Mouse (Mus musculus) Muller cell, postnatal 12 days (primary cell): ENCODE measurements at regions not wholly inside any gene's neighbourhood (a gene's known extent, or its start where the extent isn't known, plus 50 kb on each side); places are given as distances from the start of the nearest gene placed in this dataset.

Experiments used
- DNase-seq: peaks from one replicate; pipeline ENCODE4 v3.0.0-alpha.2; 2015; ENCODE audit errors: inconsistent ontology term

DNA sequence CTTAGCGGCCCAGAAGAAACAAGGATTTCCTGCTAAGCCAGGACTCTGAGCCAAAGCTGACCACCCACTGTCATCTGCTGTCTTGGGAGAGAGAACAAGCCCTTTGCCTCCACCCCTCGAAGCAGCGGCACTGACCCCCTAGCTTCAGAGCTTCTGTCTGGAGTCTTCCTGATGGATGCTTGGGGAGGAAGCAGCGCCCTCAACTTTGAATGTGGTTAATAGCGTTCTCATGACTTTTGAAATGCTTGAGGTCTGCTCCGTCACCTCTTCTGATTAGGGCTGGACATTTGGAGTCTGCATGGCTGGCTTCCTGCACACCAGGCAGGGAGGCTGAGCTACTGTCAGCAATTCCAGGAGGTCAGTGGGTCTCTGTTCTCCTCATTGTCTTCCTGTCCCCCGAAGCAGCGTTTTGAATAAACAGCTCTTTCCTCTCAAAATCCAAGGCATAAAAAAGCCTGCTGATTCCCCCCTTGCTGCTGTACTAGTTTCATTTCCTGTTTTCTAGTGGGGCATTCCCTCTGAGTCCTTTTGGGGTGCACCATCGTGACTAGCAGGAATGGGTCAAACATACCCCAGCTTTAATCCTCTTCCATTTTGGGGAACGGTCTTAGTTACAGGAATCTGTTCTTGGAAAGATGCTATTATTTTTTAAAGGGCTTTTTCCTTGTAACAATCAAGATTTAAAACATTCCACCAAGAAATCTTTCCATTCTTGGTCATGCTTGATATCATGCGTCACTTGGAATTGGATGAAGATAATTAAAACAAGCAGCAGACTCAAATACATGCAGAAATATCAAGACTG lies 256.0 kb downstream of the Ankrd16 start:
- no peak for DNase-seq

DNA sequence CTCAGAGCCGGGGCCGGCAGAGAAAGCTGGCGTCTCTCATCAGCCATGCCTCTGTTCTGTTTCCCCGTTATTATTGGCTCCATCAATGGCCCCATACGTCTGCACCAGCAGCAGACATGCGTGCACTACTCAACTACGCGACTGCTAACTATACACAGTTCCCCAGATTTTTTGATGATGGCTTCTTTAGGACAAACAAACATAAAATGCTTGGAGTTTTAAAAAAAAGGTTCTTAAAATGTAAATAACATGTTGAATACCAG lies 256.6 kb downstream of the Ankrd16 start:
- no peak for DNase-seq

DNA sequence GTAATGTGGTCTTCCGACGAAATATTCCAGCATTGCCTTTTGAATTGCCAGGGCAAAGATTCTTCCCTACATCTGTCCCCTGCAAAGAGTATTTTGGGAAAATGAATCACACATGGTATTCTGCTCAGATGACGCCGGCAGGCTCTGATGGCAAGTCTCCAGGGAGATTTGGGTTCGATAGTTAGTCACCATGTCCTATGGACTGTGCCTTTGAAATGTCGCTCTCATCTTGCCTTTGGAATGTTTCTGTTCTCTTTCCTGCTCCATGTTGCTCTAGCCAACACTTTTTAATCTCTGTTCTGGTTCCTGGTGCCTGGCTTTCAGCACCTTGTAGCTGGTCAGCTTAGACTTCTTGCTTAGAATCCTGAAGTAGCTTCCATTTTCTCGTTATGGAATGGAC lies 252.3 kb downstream of the Itga8 start:
- DNase-seq, result peak; percentile 26

DNA sequence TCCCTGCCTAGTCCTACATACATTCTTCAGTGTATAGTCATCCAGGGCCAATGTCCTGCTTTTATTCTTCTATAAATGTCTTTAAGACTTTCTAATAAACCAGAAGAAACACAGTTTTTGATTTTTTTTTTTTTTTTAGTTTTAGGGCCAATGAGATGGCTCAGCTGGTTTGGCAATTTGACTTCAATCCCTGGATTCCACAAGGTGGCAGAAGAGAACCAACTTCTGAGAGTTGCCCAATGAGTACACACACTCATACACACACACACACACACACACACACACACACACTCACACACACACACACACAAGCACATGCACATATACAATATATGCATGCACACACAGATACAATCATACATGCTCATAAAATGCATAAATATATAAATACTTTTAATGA lies 251.8 kb downstream of the Itga8 start:
- peak; percentile 15 for DNase-seq

DNA sequence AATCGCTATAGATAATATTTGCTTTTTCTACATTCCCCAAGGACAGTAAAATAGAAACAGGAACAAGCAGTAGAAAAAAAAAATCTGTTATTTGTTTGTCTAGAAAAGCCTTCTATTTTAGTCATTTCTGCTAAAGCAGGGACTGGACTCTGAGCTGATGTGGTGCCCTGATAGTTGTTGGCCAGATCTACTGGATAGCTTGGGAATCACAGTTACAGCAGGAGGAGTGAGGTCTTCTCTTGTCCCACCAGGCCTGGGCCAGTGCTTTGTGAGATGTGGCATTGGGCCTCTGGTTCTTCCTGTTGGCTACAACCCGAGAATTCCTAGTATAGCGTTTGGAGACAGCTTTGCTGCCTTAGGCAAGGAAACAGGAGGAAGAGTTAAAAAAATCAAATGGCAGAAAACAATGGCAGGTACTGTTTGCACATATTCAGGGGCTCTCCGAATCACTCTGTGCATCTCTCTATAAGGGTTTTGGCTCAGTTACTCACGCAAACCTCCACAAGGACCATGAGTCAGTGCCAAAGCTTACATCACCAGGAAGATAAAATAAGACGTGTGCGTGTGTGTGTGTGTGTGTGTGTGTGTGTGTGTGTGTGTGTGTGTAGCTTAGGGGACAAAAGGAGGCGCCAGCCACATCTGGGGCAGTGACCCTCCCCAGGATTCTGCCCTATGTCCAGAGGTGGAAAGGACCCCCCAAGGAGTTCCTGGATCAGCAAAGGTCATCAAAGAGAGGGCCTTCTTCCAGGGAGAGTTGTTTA lies 248.1 kb downstream of the Itga8 start:
- no peak for DNase-seq

DNA sequence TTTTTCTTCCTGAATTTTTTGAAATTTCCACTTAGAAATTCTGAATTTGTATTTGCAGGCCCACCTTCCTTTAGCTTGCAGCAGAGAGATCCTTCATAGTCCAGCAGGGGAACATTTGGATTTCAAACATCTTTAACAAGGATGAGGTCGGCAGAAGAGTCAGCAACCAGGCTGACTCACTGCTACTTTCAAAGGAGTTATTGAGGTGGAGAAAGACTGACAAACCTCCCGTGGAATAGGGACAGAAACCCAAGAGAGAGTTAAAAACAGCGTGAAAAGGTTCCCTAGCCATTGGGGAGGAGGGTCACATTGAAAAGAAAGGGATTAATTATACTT lies 247.6 kb downstream of the Itga8 start:
- peak; percentile 16 for DNase-seq
